Mouse (Mus musculus) cerebellum, postnatal 4 days (tissue): ENCODE data around the gene Mob3b.

Source experiments
- DNase-seq, 2 experiments: peaks; one replicate each; pipeline ENCODE4 v3.0.0; 2022; ENCODE audit warnings: low spot score in 2 of 2, mixed read lengths in 1 of 2

Mob3b gene

GRCm38 (mm10) chr4:35114950-35115349, 42.3 kb downstream of the Mob3b start:
- DNase-seq, result no peak

- DNase-seq, result no peak
Observed at GRCm38 (mm10) chr4:35113516-35114248, 43.6 kb downstream of the Mob3b start.

- no peak for DNase-seq
Observed at GRCm38 (mm10) chr4:35112452-35112851, 44.8 kb downstream of the Mob3b start.

- no peak for DNase-seq
Observed at GRCm38 (mm10) chr4:35105115-35105773, 52.0 kb downstream of the Mob3b start.

- DNase-seq, result no peak
Observed at GRCm38 (mm10) chr4:35101201-35101600, 56.1 kb downstream of the Mob3b start.

- peak; percentile 50 to 67 for DNase-seq
Observed at GRCm38 (mm10) chr4:35099865-35100780, 57.2 kb downstream of the Mob3b start.

GRCm38 (mm10) chr4:35099210-35099864, 57.9 kb downstream of the Mob3b start:
- DNase-seq, result no peak

- no peak for DNase-seq
Observed at GRCm38 (mm10) chr4:35098552-35098951, 58.7 kb downstream of the Mob3b start.

GRCm38 (mm10) chr4:35096226-35097175, 60.8 kb downstream of the Mob3b start:
- no peak for DNase-seq

GRCm38 (mm10) chr4:35092457-35092856, 64.8 kb downstream of the Mob3b start:
- DNase-seq, result no peak

- DNase-seq, result no peak
Observed at GRCm38 (mm10) chr4:35091157-35091784, 66.0 kb downstream of the Mob3b start.

GRCm38 (mm10) chr4:35089321-35090316, 67.7 kb downstream of the Mob3b start:
- DNase-seq, result no peak

- no peak for DNase-seq
Observed at GRCm38 (mm10) chr4:35086067-35086700, 71.1 kb downstream of the Mob3b start.

GRCm38 (mm10) chr4:35084060-35084459, 73.2 kb downstream of the Mob3b start:
- DNase-seq, result no peak

- no peak for DNase-seq
Observed at GRCm38 (mm10) chr4:35082476-35083114, 74.7 kb downstream of the Mob3b start.

- DNase-seq, result no peak
Observed at GRCm38 (mm10) chr4:35080285-35080684, 77.0 kb downstream of the Mob3b start.

GRCm38 (mm10) chr4:35068739-35069138, 88.5 kb downstream of the Mob3b start:
- no peak for DNase-seq

GRCm38 (mm10) chr4:35066163-35066562, 91.1 kb downstream of the Mob3b start:
- no peak for DNase-seq
